Mouse (Mus musculus) erythroblast, embryonic 14.5 days (primary cell): ENCODE data around the gene Fbxl2. TPM values are rescaled to one million over a fixed set of nuclear protein-coding genes. Genes with fewer than 3 reads are reported as not detected.

Experiments used
- H3K27me3 ChIP-seq: 2 replicates; pipeline ENCODE4 v1.6.1; 2012; ENCODE audit warnings: inconsistent platforms; ENCODE audit not compliant: control insufficient read depth
- H3K36me3 ChIP-seq: 2 replicates; pipeline ENCODE4 v1.6.1; 2012; ENCODE audit warnings: mild to moderate bottlenecking, inconsistent platforms; ENCODE audit not compliant: control insufficient read depth
- H3K4me1 ChIP-seq: 2 replicates; pipeline ENCODE4 v1.6.1; 2012; ENCODE audit warnings: inconsistent platforms; ENCODE audit not compliant: control insufficient read depth
- H3K4me3 ChIP-seq: replicated peaks from 2 replicates; pipeline ENCODE3; 2012; ENCODE audit warnings: moderate library complexity, mild to moderate bottlenecking, inconsistent platforms
- H3K9me3 ChIP-seq: 2 replicates; pipeline ENCODE4 v1.6.1; 2012; ENCODE audit warnings: low read length, inconsistent platforms, mixed read lengths; ENCODE audit not compliant: control insufficient read depth
- GATA1 ChIP-seq: IDR thresholded peaks from 2 replicates; pipeline ENCODE4 v1.6.1; 2012; ENCODE audit warnings: low read length, inconsistent platforms, mixed read lengths
- TAL1 ChIP-seq: IDR thresholded peaks from 3 replicates; pipeline ENCODE4 v1.6.1; 2012; ENCODE audit warnings: low read length, inconsistent platforms, mixed read lengths
- polyA plus RNA-seq: library from polyadenylated mRNA; stranded (reverse); fragments of >175 nt; gene quantifications from 2 replicates; pipeline ENCODE4 v1.2.3, GENCODE M21; 2012

Gene Fbxl2
- polyA plus RNA-seq, 1 experiment: not detected

GRCm38 (mm10) chr9:113922677-113923076 lies 123.3 kb downstream of the Fbxl2 start:
- no peaks in the 10 kb centered on the region for H3K9me3 ChIP-seq
- H3K36me3 ChIP-seq: peaks cover 34% of the 10 kb centered on the region
- peaks cover 1% of the 10 kb centered on the region; the same call in 1 of the 2 replicates for H3K4me1 ChIP-seq
- TF ChIP-seq TAL1: no peak
- no peak for TF ChIP-seq GATA1
- no peak overlapping the region for H3K4me3 ChIP-seq
- no peaks in the 10 kb centered on the region for H3K27me3 ChIP-seq

- H3K27me3 ChIP-seq: no peaks in the 10 kb centered on the region
- peaks cover 30% of the 10 kb centered on the region for H3K4me1 ChIP-seq
- peaks cover 64% of the 10 kb centered on the region for H3K36me3 ChIP-seq
- peak; percentile 34; the same call in 1 of the 2 replicates for TF ChIP-seq GATA1
- TF ChIP-seq TAL1: peak; percentile 32; the same call in 1 of the 3 replicates
- no peak overlapping the region for H3K4me3 ChIP-seq
- no peaks in the 10 kb centered on the region for H3K9me3 ChIP-seq
Observed at GRCm38 (mm10) chr9:113915789-113916188, 130.2 kb downstream of the Fbxl2 start.

Other genes starting within 250 kb of the Fbxl2 start
- 7.0 and 7.2 TPM in 2 replicates for gene Ubp1, start 115.3 kb downstream of the Fbxl2 start, polyA plus RNA-seq
- not detected in 2 replicates for gene Susd5, start 10.9 kb upstream of the Fbxl2 start, polyA plus RNA-seq